Mouse (Mus musculus) kidney, embryonic 16.5 days (tissue): ENCODE measurements at regions not wholly inside any gene's neighbourhood (a gene's known extent, or its start where the extent isn't known, plus 50 kb on each side); places are given as distances from the start of the nearest gene placed in this dataset.

ENCODE experiments used
- ATAC-seq: fragments of 200-750 bp; cut with Nextera tagmentation; 2 replicates; pipeline ENCODE4 v1.8.0; 2017; ENCODE audit warnings: moderate TSS enrichment; ENCODE audit not compliant: low FRiP score, low TSS enrichment
- H3K27ac ChIP-seq: fragments of 300-500 bp; sonication (generic); 2 replicates; pipeline ENCODE4 v1.5.1; 2014; ENCODE audit warnings: low read length
- H3K27me3 ChIP-seq: fragments of 300-500 bp; sonication (generic); 2 replicates; pipeline ENCODE4 v1.6.1; 2014; ENCODE audit warnings: low read length, control low read depth, mixed read lengths; ENCODE audit not compliant: insufficient read depth
- H3K36me3 ChIP-seq: fragments of 300-500 bp; sonication (generic); 2 replicates; pipeline ENCODE4 v1.6.1; 2014; ENCODE audit warnings: low read length, control low read depth, mixed read lengths; ENCODE audit not compliant: insufficient read depth
- H3K4me1 ChIP-seq: fragments of 300-500 bp; sonication (generic); 2 replicates; pipeline ENCODE4 v1.6.1; 2014; ENCODE audit warnings: low read length, control low read depth, mixed read lengths; ENCODE audit not compliant: insufficient read depth
- H3K4me2 ChIP-seq: fragments of 300-500 bp; sonication (generic); replicated peaks from 2 replicates; pipeline ENCODE4 v1.6.1; 2014; ENCODE audit warnings: low read depth, low read length
- H3K4me3 ChIP-seq: fragments of 300-500 bp; sonication (generic); 2 replicates; pipeline ENCODE4 v1.5.1; 2014; ENCODE audit warnings: mild to moderate bottlenecking, low read length
- H3K9ac ChIP-seq: fragments of 300-500 bp; sonication (generic); replicated peaks from 2 replicates; pipeline ENCODE4 v1.6.1; 2014; ENCODE audit warnings: low read length
- H3K9me3 ChIP-seq: fragments of 300-500 bp; sonication (generic); 2 replicates; pipeline ENCODE4 v1.6.1; 2016; ENCODE audit warnings: low read length, control low read depth
- WGBS: fragments of 180-500 bp; shearing (Covaris S2); extraction: QIAGEN DNeasy Blood & Tissue Kit; methylation state at CpG from one replicate; pipeline ENCODE4 v1.1.7; 2014; 5-methylcytosine and 5-hydroxymethylcytosine counted together

DNA sequence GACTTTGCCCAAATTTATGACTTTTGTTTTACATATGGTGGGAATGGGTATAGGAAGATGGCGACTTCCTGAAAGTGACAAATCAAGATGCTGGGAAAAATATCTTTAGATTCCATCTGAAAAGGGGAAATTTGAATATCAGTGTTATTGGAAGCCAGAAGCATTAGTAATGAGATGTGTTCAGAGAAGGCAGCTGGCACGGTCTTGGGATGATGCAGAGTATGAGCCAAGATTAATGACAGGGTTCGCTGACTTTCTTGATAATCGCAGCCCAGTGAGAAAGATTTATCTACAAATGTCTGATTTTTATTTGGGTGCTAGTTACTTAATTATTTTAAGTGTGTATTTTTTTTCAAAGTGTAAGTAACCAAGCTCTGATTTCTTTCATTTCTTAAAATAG is 463.2 kb downstream of the D3Ertd751e start:
- Histone ChIP-seq H3K4me3 (no peak overlapping the region), H3K36me3 (no peaks in the 10 kb centered on the region), H3K27ac (no peak overlapping the region), H3K9ac (no peak overlapping the region), H3K4me1 (no peaks in the 10 kb centered on the region), H3K4me2 (no peak overlapping the region), H3K27me3 (no peaks in the 10 kb centered on the region), H3K9me3 (no peaks in the 10 kb centered on the region)
- ATAC-seq, result no peak
- WGBS, result 79% methylated on average over 4 of the region's 4 CpGs

DNA sequence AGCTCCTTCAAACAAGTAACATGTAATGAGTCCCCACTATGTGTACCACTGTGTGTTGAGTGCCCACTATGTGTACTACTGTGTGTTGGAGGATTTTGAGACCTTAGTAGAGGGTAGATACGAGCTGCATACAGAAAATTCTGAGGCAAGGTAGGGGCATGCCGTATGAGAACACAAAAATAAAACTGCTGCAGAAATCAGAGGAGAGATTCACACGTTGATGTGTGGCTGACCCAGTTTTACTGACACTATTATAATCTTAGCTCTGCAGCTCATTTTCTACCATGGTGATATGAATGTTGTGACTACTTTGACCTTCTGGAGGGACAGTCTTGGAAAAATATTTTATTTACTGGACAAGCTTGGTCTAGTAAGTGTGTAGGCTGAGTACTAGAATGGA is 469.0 kb downstream of the D3Ertd751e start:
- H3K27ac ChIP-seq, result no peak overlapping the region
- WGBS, result 84% methylated on average over 3 of the region's 3 CpGs
- no peak overlapping the region for H3K9ac ChIP-seq
- H3K36me3 ChIP-seq, result no peaks in the 10 kb centered on the region
- ATAC-seq, result no peak
- no peaks in the 10 kb centered on the region for H3K9me3 ChIP-seq
- no peaks in the 10 kb centered on the region for H3K27me3 ChIP-seq
- no peak overlapping the region for H3K4me2 ChIP-seq
- 0 out of 2 replicates have a peak, but pooled peaks cover 6% of the 10 kb centered on the region for H3K4me1 ChIP-seq
- H3K4me3 ChIP-seq, result no peak overlapping the region

DNA sequence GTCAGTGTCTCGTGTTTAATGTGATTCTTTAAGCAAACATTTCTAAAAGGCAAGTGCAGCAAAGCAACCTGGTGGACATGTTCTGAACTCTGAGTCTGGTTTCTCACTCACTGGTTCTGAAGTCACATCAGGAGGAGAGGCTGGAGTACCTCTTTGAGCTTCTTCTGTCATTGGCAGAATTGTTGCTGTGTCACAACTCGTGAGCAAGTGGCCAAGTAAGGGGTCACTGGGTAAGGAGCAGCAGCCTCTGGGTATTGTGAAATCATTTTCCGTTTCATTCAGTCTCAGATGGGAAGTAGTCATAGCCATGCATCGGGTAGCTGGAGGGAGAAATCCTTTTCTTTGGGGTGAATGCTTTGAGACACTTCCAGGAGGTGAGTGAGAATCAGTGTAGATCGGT is 470.0 kb downstream of the D3Ertd751e start:
- ATAC-seq, result no peak
- Histone ChIP-seq H3K27me3 (no peaks in the 10 kb centered on the region), H3K27ac (no peak overlapping the region), H3K9ac (no peak overlapping the region), H3K4me2 (no peak overlapping the region), H3K36me3 (no peaks in the 10 kb centered on the region), H3K4me3 (no peak overlapping the region), H3K4me1 (0 out of 2 replicates have a peak, but pooled peaks cover 6% of the 10 kb centered on the region), H3K9me3 (no peaks in the 10 kb centered on the region)
- WGBS, result 79% methylated on average over 5 of the region's 5 CpGs

DNA sequence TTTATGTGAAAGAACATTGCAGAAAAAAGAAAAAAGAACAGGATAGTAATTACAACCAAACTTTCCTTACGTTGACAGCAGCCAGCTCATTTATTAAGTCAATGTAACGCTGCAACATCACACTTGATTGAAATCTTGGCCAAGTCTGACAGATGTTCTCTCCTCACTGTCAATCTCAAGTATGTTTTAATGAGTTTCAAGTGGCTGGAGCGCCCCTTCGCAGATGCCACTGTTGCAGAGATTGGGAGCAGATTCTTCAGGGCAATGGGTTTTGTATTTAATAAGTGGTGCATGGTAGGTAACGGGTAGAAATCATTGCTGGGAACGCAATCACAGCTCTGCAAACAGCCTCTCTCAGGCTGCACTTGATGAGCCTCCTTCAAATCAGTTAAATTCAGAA is 470.8 kb downstream of the D3Ertd751e start:
- no peaks in the 10 kb centered on the region for H3K27me3 ChIP-seq
- H3K4me2 ChIP-seq, result no peak overlapping the region
- no peak overlapping the region for H3K9ac ChIP-seq
- whole genome bisulfite sequencing, result 82% methylated on average over 6 of the region's 6 CpGs
- no peak overlapping the region for H3K27ac ChIP-seq
- 0 out of 2 replicates have a peak, but pooled peaks cover 6% of the 10 kb centered on the region for H3K4me1 ChIP-seq
- H3K4me3 ChIP-seq, result no peak overlapping the region
- ATAC-seq, result no peak
- no peaks in the 10 kb centered on the region for H3K36me3 ChIP-seq
- no peaks in the 10 kb centered on the region for H3K9me3 ChIP-seq

DNA sequence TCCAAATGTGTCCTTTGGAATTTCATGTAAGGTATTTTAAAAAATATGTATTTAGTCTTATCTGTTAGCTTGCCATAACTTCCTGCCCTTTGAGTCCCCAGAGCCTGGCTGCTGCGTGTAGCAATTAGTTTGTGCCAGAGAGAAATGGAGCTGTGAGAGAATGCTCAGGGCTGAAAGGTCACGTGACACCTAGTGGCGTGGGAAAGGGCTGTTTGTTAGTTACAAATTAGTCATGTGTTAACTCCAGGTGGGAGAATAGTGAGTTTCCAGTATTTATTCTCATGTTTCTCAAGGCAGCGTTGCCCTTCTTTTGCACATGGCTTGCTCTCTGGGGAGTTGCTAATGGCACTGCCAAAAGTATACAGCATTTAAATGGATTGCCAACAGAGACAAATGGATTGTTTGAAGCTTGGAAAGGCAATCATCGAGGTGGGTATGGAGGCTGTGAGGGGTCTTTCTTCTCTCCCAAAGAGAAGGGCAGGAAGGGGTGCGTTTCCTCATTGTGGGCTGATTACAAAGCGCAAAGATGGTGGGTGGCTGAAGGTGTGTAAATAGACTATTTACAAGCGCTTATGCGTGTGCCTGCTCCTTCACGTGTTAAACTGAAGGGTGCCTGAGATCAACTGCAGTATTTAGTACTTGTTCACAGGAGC is 472.3 kb downstream of the D3Ertd751e start:
- Histone ChIP-seq H3K9me3 (no peaks in the 10 kb centered on the region), H3K4me2 (peak overlapping the region; percentile 35), H3K27ac (0 out of 2 replicates have a peak overlapping the region, but pooled peaks have one; percentile 29), H3K27me3 (no peaks in the 10 kb centered on the region), H3K4me3 (no peak overlapping the region), H3K36me3 (no peaks in the 10 kb centered on the region), H3K9ac (no peak overlapping the region), H3K4me1 (0 out of 2 replicates have a peak, but pooled peaks cover 6% of the 10 kb centered on the region)
- WGBS, result 33% methylated on average over 10 of the region's 10 CpGs
- peak; percentile 57; the same call in 1 of the 2 replicates for ATAC-seq

DNA sequence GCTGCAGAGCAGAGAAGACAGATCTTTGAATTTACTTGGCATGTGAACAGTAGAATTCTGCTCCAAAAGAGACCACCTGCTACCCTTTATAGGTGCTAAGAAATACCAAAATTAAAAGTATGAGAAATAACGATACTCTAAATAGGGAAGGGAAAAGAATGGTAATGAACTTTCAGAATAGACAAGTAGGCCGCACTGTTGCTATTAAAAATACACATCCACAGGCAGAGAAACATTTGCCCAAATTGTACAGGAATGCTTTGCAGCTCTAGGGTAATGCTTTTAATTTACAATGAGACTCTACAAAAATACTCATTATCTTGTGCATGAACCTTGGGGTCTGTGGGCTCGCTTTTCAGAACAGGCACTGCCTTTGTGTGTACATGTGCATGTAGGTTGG is 476.3 kb downstream of the D3Ertd751e start:
- WGBS, result 92% methylated on average over 3 of the region's 3 CpGs
- no peak overlapping the region for H3K27ac ChIP-seq
- H3K4me2 ChIP-seq, result no peak overlapping the region
- no peaks in the 10 kb centered on the region for H3K27me3 ChIP-seq
- H3K4me1 ChIP-seq, result 0 out of 2 replicates have a peak, but pooled peaks cover 6% of the 10 kb centered on the region
- no peak overlapping the region for H3K4me3 ChIP-seq
- H3K9ac ChIP-seq, result no peak overlapping the region
- ATAC-seq, result no peak
- H3K9me3 ChIP-seq, result no peaks in the 10 kb centered on the region
- H3K36me3 ChIP-seq, result no peaks in the 10 kb centered on the region

DNA sequence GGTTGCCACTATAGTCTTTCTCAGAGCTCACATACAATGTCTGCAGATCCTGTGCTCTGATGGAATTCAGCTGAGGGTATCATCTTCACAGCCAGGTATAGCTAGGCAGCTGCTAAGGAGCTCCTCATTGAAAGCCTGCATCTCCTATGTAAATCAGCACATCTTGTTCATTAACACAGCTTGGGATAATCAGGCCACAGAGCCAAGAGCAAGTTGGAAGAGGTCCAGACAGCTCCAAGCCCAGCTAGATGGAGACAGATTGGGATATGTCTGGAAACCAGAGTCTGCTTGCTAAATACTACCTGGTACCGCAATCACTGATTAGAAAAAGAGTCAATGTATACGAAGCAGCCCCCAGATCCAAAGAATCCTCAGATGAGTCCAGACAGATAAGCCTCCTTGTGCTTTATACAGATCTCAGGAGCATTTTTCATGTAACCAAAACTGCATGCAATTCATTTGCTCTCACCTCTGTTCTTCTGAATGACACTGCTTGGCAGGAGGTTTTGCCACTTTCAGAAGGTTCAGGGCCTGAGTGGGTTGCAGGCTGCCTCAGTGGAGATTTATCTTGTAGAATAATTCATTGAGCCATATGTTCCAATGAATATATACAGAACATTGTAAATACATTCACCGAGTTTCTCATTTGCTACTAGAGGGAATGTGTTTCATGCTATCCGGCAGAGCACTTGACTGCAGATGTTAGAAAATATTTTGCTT is 485.4 kb downstream of the D3Ertd751e start:
- Histone ChIP-seq H3K9ac (no peak overlapping the region), H3K27me3 (no peaks in the 10 kb centered on the region), H3K9me3 (no peaks in the 10 kb centered on the region), H3K4me3 (no peak overlapping the region), H3K4me2 (no peak overlapping the region), H3K27ac (no peak overlapping the region), H3K4me1 (no peaks in the 10 kb centered on the region), H3K36me3 (no peaks in the 10 kb centered on the region)
- ATAC-seq, result no peak
- 94% methylated on average over 4 of the region's 4 CpGs for WGBS

DNA sequence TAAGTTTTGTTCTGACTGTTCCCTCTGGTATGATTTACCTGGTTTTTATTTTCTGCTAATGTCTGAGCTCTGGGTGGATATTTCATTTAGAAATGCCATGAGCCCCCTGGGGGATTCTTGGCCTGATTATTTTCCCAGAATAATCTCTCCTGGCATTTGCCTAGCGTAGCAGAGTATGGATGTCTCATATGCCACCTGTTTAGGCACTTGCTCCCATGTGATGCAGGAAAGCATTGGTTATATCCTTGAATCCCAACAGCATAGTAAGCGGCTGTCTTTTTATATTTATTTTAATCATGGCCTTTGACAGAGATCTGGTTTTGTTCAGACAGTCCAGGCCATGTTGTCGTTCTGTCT is 486.0 kb downstream of the D3Ertd751e start:
- Histone ChIP-seq H3K9ac (no peak overlapping the region), H3K36me3 (no peaks in the 10 kb centered on the region), H3K4me1 (no peaks in the 10 kb centered on the region), H3K4me2 (no peak overlapping the region), H3K27me3 (no peaks in the 10 kb centered on the region), H3K9me3 (no peaks in the 10 kb centered on the region), H3K27ac (no peak overlapping the region), H3K4me3 (no peak overlapping the region)
- no peak for ATAC-seq
- WGBS, result 82% methylated on average over 3 of the region's 3 CpGs

DNA sequence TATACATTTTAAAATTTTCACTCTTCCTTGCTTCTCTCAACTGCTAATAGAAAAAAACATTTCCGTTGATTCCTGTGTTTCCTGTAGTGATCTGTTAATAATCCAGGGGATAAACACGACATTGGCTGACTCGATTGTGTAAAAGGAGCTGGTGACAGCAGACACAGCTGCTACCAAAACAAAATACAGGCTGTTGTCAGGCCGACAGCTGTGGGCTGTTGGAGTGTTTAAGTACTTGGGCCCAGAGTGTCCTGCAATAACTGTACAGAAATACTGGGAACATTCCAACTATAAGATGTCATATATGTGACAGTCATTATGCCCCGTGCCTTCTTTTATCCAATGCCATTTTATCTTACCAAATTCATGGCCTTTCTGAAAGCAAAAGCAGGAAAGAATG is 489.9 kb downstream of the D3Ertd751e start:
- H3K4me2 ChIP-seq, result no peak overlapping the region
- no peak overlapping the region for H3K27ac ChIP-seq
- H3K9ac ChIP-seq, result no peak overlapping the region
- H3K36me3 ChIP-seq, result no peaks in the 10 kb centered on the region
- 77% methylated on average over 5 of the region's 5 CpGs for WGBS
- ATAC-seq, result no peak
- H3K27me3 ChIP-seq, result no peaks in the 10 kb centered on the region
- no peak overlapping the region for H3K4me3 ChIP-seq
- no peaks in the 10 kb centered on the region for H3K9me3 ChIP-seq
- H3K4me1 ChIP-seq, result no peaks in the 10 kb centered on the region

DNA sequence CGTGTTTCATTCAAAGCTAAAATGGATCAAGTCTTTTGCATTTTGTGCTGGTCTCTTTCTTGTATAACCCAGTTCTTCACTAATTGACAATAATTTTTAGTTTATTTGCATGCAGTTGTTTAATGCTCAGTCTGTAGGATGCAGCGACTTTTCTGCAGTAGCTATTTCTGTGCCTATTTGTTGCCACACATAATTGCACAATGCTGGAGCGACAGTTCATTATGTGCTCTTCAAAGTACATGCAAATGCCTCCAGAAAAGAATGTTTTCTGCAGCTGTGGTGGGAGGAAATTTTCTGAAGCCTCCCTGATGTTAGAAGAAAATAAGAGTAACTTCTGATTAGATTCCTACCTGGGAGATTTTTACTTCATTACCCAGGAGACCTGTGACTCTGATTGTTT is 491.3 kb downstream of the D3Ertd751e start:
- H3K9ac ChIP-seq, result no peak overlapping the region
- H3K4me3 ChIP-seq, result no peak overlapping the region
- no peak for ATAC-seq
- no peaks in the 10 kb centered on the region for H3K27me3 ChIP-seq
- WGBS, result 94% methylated on average over 3 of the region's 3 CpGs
- no peaks in the 10 kb centered on the region for H3K36me3 ChIP-seq
- no peak overlapping the region for H3K4me2 ChIP-seq
- no peaks in the 10 kb centered on the region for H3K9me3 ChIP-seq
- H3K4me1 ChIP-seq, result no peaks in the 10 kb centered on the region
- no peak overlapping the region for H3K27ac ChIP-seq
